Mouse (Mus musculus): ENCODE measurements at regions not wholly inside any gene's neighbourhood (a gene's known extent, or its start where the extent isn't known, plus 50 kb on each side); places are given as distances from the start of the nearest gene placed in this dataset.
A peak's percentile ranks its signal among the peaks of the same experiment; 100 is the strongest.

GRCm38 (mm10) chr14:71257650-71258049 is 658.0 kb upstream of the Fam160b2 start:
- Histone ChIP-seq H3K9me3 (ENCODE audit: low read length) (no peaks in the 10 kb centered on the region), H3K27me3 (ENCODE audit: insufficient read depth, low read length) (no peaks in the 10 kb centered on the region), H3K36me3 (ENCODE audit: insufficient read depth, low read length) (no peaks in the 10 kb centered on the region), H3K27ac (ENCODE audit: low read depth, low read length) (no peak overlapping the region), H3K4me3 (ENCODE audit: low read depth, low read length) (no peak overlapping the region), H3K4me2 (ENCODE audit: low read depth, low read length, poor library complexity, severe bottlenecking) (no peak overlapping the region), H3K4me1 (ENCODE audit: insufficient read depth, low read length) (no peaks in the 10 kb centered on the region), H3K9ac (replicated peaks; ENCODE audit: low read length, poor library complexity, severe bottlenecking) (no peak overlapping the region)
- ATAC-seq (ENCODE audit: low FRiP score) (peak; percentile 41; the same call in 1 of the 2 replicates), DNase-seq (ENCODE audit: low spot score) (no peak)
- 83% methylated on average over 4 of the region's 4 CpGs for WGBS
- TF ChIP-seq CTCF (IDR thresholded peaks at IDR 0.05) = no peak

GRCm38 (mm10) chr14:71254207-71254606 is 654.6 kb upstream of the Fam160b2 start:
- 91% methylated on average over 1 of the region's 1 CpGs for WGBS
- Histone ChIP-seq H3K27me3 (ENCODE audit: insufficient read depth, low read length) (no peaks in the 10 kb centered on the region), H3K4me1 (ENCODE audit: insufficient read depth, low read length) (no peaks in the 10 kb centered on the region), H3K36me3 (ENCODE audit: insufficient read depth, low read length) (no peaks in the 10 kb centered on the region), H3K9me3 (ENCODE audit: low read length) (no peaks in the 10 kb centered on the region), H3K27ac (ENCODE audit: low read depth, low read length) (no peak overlapping the region), H3K9ac (replicated peaks; ENCODE audit: low read length, poor library complexity, severe bottlenecking) (no peak overlapping the region), H3K4me2 (ENCODE audit: low read depth, low read length, poor library complexity, severe bottlenecking) (no peak overlapping the region), H3K4me3 (ENCODE audit: low read depth, low read length) (no peak overlapping the region)
- TF ChIP-seq CTCF (IDR thresholded peaks at IDR 0.05) = no peak
- ATAC-seq (ENCODE audit: low FRiP score) (no peak), DNase-seq (ENCODE audit: low spot score) (no peak)

- H3K9me3 ChIP-seq (ENCODE audit: low read length) = no peaks in the 10 kb centered on the region
- DNase-seq (ENCODE audit: low spot score) (no peak), ATAC-seq (ENCODE audit: low FRiP score) (no peak)
- H3K4me1 ChIP-seq (ENCODE audit: insufficient read depth, low read length) = no peaks in the 10 kb centered on the region
- no peak overlapping the region for H3K27ac ChIP-seq (ENCODE audit: low read depth, low read length)
- no peak for TF ChIP-seq CTCF (IDR thresholded peaks at IDR 0.05)
- no peaks in the 10 kb centered on the region for H3K27me3 ChIP-seq (ENCODE audit: insufficient read depth, low read length)
- no peak overlapping the region for H3K4me3 ChIP-seq (ENCODE audit: low read depth, low read length)
- H3K9ac ChIP-seq (replicated peaks; ENCODE audit: low read length, poor library complexity, severe bottlenecking) = no peak overlapping the region
- no peak overlapping the region for H3K4me2 ChIP-seq (ENCODE audit: low read depth, low read length, poor library complexity, severe bottlenecking)
- no peaks in the 10 kb centered on the region for H3K36me3 ChIP-seq (ENCODE audit: insufficient read depth, low read length)
- WGBS = 86% methylated on average over 3 of the region's 3 CpGs
Measured at GRCm38 (mm10) chr14:71252136-71252535, 652.5 kb upstream of the Fam160b2 start.

- Histone ChIP-seq H3K4me2 (ENCODE audit: low read depth, low read length, poor library complexity, severe bottlenecking) (no peak overlapping the region), H3K27me3 (ENCODE audit: insufficient read depth, low read length) (no peaks in the 10 kb centered on the region), H3K9me3 (ENCODE audit: low read length) (no peaks in the 10 kb centered on the region), H3K27ac (ENCODE audit: low read depth, low read length) (no peak overlapping the region), H3K9ac (replicated peaks; ENCODE audit: low read length, poor library complexity, severe bottlenecking) (no peak overlapping the region), H3K36me3 (ENCODE audit: insufficient read depth, low read length) (no peaks in the 10 kb centered on the region), H3K4me3 (ENCODE audit: low read depth, low read length) (no peak overlapping the region), H3K4me1 (ENCODE audit: insufficient read depth, low read length) (no peaks in the 10 kb centered on the region)
- ATAC-seq (ENCODE audit: low FRiP score) (no peak), DNase-seq (ENCODE audit: low spot score) (no peak)
- 92% methylated on average over 1 of the region's 1 CpGs for WGBS
- no peak for TF ChIP-seq CTCF (IDR thresholded peaks at IDR 0.05)
Measured at GRCm38 (mm10) chr14:71251116-71251515, 651.5 kb upstream of the Fam160b2 start.

GRCm38 (mm10) chr14:71249387-71249965 is 649.8 kb upstream of the Fam160b2 start:
- ATAC-seq (ENCODE audit: low FRiP score) (peak; percentile 41), DNase-seq (ENCODE audit: low spot score) (peak; percentile 80)
- Histone ChIP-seq H3K9ac (replicated peaks; ENCODE audit: low read length, poor library complexity, severe bottlenecking) (no peak overlapping the region), H3K4me1 (ENCODE audit: insufficient read depth, low read length) (no peaks in the 10 kb centered on the region), H3K27ac (ENCODE audit: low read depth, low read length) (0 out of 2 replicates have a peak overlapping the region, but pooled peaks have one; percentile 26), H3K4me2 (ENCODE audit: low read depth, low read length, poor library complexity, severe bottlenecking) (no peak overlapping the region), H3K4me3 (ENCODE audit: low read depth, low read length) (no peak overlapping the region), H3K9me3 (ENCODE audit: low read length) (no peaks in the 10 kb centered on the region), H3K36me3 (ENCODE audit: insufficient read depth, low read length) (no peaks in the 10 kb centered on the region), H3K27me3 (ENCODE audit: insufficient read depth, low read length) (no peaks in the 10 kb centered on the region)
- TF ChIP-seq CTCF (IDR thresholded peaks at IDR 0.05) = no peak
- WGBS = 29% methylated on average over 7 of the region's 7 CpGs

- no peaks in the 10 kb centered on the region for H3K36me3 ChIP-seq (ENCODE audit: insufficient read depth, low read length)
- H3K4me3 ChIP-seq (ENCODE audit: low read depth, low read length) = no peak overlapping the region
- no peak for TF ChIP-seq CTCF (IDR thresholded peaks at IDR 0.05)
- no peaks in the 10 kb centered on the region for H3K9me3 ChIP-seq (ENCODE audit: low read length)
- 93% methylated on average over 2 of the region's 2 CpGs for WGBS
- no peaks in the 10 kb centered on the region for H3K27me3 ChIP-seq (ENCODE audit: insufficient read depth, low read length)
- no peak overlapping the region for H3K9ac ChIP-seq (replicated peaks; ENCODE audit: low read length, poor library complexity, severe bottlenecking)
- no peak overlapping the region for H3K4me2 ChIP-seq (ENCODE audit: low read depth, low read length, poor library complexity, severe bottlenecking)
- ATAC-seq (ENCODE audit: low FRiP score) = no peak
- no peak for DNase-seq (ENCODE audit: low spot score)
- no peak overlapping the region for H3K27ac ChIP-seq (ENCODE audit: low read depth, low read length)
- no peaks in the 10 kb centered on the region for H3K4me1 ChIP-seq (ENCODE audit: insufficient read depth, low read length)
Measured at GRCm38 (mm10) chr14:71248534-71248933, 648.9 kb upstream of the Fam160b2 start.

All from midbrain, postnatal 0 days (tissue).